Mouse (Mus musculus): Measurements from ENCODE around the gene Gpr137.
"Not testable (repeated sequence)": the region's sequence is repeated elsewhere in the genome, so short reads cannot be mapped to it uniquely, and the experiment has no call there.

Gene Gpr137

GRCm38 (mm10) chr19:6905498-6906159 is 36.7 kb downstream of the Gpr137 start:
- DNase-seq (ENCODE audit: low spot score in 2 of 2) = no peak

- DNase-seq (ENCODE audit: low spot score in 2 of 2) = no peak
These were observed 37.4 kb downstream of the Gpr137 start for GRCm38 (mm10) chr19:6904846-6905245.

- DNase-seq (ENCODE audit: low spot score in 2 of 2) = no peak
These were observed 39.2 kb downstream of the Gpr137 start for GRCm38 (mm10) chr19:6903031-6903430.

GRCm38 (mm10) chr19:6899641-6900040 is 42.6 kb downstream of the Gpr137 start:
- DNase-seq (ENCODE audit: low spot score in 2 of 2) = no peak

- DNase-seq (ENCODE audit: low spot score in 2 of 2) = not testable (repeated sequence)
These were observed 46.5 kb downstream of the Gpr137 start for GRCm38 (mm10) chr19:6895608-6896305.

- no peak for DNase-seq (ENCODE audit: low spot score in 2 of 2)
These were observed 48.4 kb downstream of the Gpr137 start for GRCm38 (mm10) chr19:6893731-6894451.

- no peak for DNase-seq (ENCODE audit: low spot score in 2 of 2)
These were observed 49.8 kb downstream of the Gpr137 start for GRCm38 (mm10) chr19:6892512-6892911.

Measured in frontal cortex, postnatal 36 days (tissue).